Mouse (Mus musculus): Measurements from ENCODE around the gene Nsmce1.
"Not testable (repeated sequence)": the region's sequence is repeated elsewhere in the genome, so short reads cannot be mapped to it uniquely, and the experiment has no call there.

Nsmce1 gene

GRCm38 (mm10) chr7:125470901-125471300, 20.5 kb downstream of the Nsmce1 start:
- POLR2A ChIA-PET, result interaction anchor here in 2 of 4 experiments (1.3 to 3.0 kb wide), 7 partner anchors 10 to 110 kb away, joined by 3 to 17 read pairs (median 11); partner anchors contain the start of genes Nsmce1 (in 2 of the 2) and Kdm8 (in 1 of the 2)
- CTCF ChIA-PET, result interaction anchor here in 3 of 4 experiments (0.6 to 3.7 kb wide), 20 partner anchors 9 to 1195 kb away, joined by 3 to 25 read pairs (median 4); partner anchors contain the start of genes Il4ra (in 1 of the 3) and Nsmce1 (in 1 of the 3)

- ChIA-PET CTCF (interaction anchor here (0.5 to 3.7 kb wide), 55 partner anchors 8 to 1086 kb away, joined by 3 to 25 read pairs (median 4); partner anchors contain the start of genes Nsmce1 (in 3 of the 4), Kdm8 (in 2 of the 4) and Il4ra (in 1 of the 4)), POLR2A (interaction anchor here in 3 of 4 experiments (0.6 to 1.4 kb wide), 10 partner anchors 9 to 172 kb away, joined by 3 to 13 read pairs (median 3); partner anchors contain the start of genes Nsmce1 (in 3 of the 3) and Il4ra (in 1 of the 3))
These were observed 21.5 kb downstream of the Nsmce1 start for GRCm38 (mm10) chr7:125469937-125470336.

DNA sequence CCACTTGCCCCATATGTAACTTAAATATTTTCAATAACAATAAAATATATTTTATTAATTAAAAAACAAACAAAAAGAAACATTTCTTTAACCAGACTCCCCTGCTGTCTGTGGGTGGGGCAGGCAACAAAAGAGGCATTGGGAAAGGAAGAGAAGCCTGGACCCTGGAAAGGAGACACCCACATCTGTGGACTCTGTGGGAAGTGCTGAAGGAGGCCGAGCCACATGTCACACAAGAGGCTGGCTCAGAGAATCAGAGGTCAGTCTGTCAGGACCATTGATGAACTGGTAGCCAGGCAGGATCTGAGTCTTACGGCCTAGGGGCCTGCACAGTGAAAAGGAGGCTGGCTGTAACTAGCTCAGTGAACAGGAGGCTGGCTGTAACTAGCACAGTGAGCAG, 29.2 kb downstream of the Nsmce1 start:
- ChIA-PET POLR2A (interaction anchor here in 3 of 4 experiments (0.7 to 2.1 kb wide), 7 partner anchors 9 to 29 kb away, joined by 3 to 9 read pairs (median 5); partner anchors contain the start of genes Kdm8 (in 2 of the 3) and Nsmce1 (in 1 of the 3)), CTCF (interaction anchor here in 3 of 4 experiments (0.7 to 3.3 kb wide), 5 partner anchors 8 to 176 kb away, joined by 3 to 19 read pairs (median 3); no protein-coding TSS in a partner anchor)

GRCm38 (mm10) chr7:125453671-125454070, 37.7 kb downstream of the Nsmce1 start:
- CTCF ChIA-PET, result interaction anchor here in 1 of 4 experiments (1.4 kb wide), 1 partner anchor 16 kb away, joined by 5 read pairs; no protein-coding TSS in a partner anchor

DNA sequence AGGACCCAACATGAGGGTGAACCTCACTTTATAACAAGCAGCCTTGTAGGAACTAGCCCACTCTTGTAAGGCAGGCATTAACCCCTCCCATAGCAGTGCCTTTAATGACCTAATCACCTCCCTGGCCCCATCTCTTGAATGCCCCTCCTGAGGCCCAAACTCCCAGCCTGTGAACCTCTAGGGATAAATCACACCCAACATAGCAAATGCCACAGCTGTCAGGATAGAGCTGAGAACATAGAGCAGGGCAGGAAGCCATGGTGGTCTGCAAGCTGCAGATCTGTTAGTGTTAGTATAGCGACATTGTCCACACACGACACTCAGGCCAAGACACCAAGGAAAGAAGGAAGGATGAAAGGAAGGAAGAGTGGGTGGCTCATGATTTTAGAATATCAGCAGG, 40.3 kb downstream of the Nsmce1 start:
- CTCF ChIA-PET, result interaction anchor here in 1 of 4 experiments (1.7 kb wide), 1 partner anchor 31 kb away, joined by 4 read pairs; no protein-coding TSS in a partner anchor
- POLR2A ChIA-PET, result interaction anchor here in 1 of 4 experiments (0.7 to 1.5 kb wide), 2 partner anchors 10 to 16 kb away, joined by 3 read pairs; no protein-coding TSS in a partner anchor

More at GRCm38 (mm10) chr7:125453671-125454070, 37.7 kb downstream of the Nsmce1 start:
- POLR2A ChIA-PET, result interaction anchor here in 2 of 4 experiments (0.6 to 2.1 kb wide), 3 partner anchors 9 to 34 kb away, joined by 3 to 6 read pairs (median 3); partner anchors contain the start of gene Kdm8 (in 2 of the 2)

DNA sequence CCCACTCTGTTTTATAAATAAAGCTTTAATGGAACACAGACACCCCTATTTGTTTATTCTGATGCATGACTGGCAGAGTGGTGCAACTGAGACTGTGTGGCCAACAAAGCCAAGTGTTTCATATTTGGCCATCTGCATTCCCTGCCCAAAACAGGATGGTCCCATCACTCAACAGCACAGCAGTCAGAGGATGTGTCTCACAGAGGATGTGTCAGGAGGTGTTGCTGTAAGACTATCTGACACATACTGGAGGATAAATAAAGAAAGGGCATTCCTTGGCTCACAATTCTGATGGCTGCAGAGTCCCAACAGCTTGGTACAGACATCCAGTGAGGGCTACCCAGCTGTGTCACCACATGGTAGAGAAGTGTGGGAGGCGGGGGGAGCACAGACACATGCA, 40.7 kb downstream of the Nsmce1 start:
- ChIA-PET POLR2A (no interaction called here), CTCF (interaction anchor here in 1 of 4 experiments (1.7 kb wide), 1 partner anchor 31 kb away, joined by 4 read pairs; no protein-coding TSS in a partner anchor)

- CTCF ChIA-PET, result interaction anchor here in 2 of 4 experiments (0.6 to 1.4 kb wide), 9 partner anchors 12 to 304 kb away, joined by 3 to 10 read pairs (median 3); no protein-coding TSS in a partner anchor
- POLR2A ChIA-PET, result interaction anchor here (0.6 to 3.2 kb wide), 44 partner anchors 9 to 261 kb away, joined by 3 to 35 read pairs (median 4); partner anchors contain the start of genes Nsmce1 (in 3 of the 4) and Il4ra (in 1 of the 4)
These were observed 46.7 kb downstream of the Nsmce1 start, which contains the start of gene Kdm8 for GRCm38 (mm10) chr7:125444464-125445401. Kdm8 (plus strand) TSS chr7:125444676.

DNA sequence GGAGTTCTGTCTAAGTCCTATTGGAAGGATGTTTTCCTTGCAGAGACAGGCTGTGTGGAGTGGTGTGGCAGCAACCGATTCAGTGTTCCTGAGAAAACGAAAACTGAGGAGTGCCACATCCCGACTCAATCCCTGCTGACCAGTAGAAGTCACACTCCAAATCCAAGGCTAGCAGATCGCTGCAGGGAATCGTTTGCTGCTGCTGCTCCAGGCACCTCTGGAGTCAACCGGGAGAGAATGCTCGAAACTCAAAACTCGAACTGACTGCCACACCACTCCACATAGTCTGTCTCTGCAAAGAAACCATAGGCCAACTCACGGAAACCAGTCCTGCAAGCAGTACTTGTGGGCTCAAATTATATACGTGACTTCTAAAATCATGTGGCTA, 47.3 kb downstream of the Nsmce1 start:
- ChIA-PET CTCF (interaction anchor here in 2 of 4 experiments (0.6 to 1.4 kb wide), 7 partner anchors 18 to 305 kb away, joined by 3 to 10 read pairs (median 3); no protein-coding TSS in a partner anchor), POLR2A (interaction anchor here in 3 of 4 experiments (0.6 to 3.2 kb wide), 37 partner anchors 10 to 262 kb away, joined by 3 to 35 read pairs (median 5); partner anchors contain the start of genes Nsmce1 (in 2 of the 3) and Il4ra (in 1 of the 3))

GRCm38 (mm10) chr7:125442323-125442722, 49.1 kb downstream of the Nsmce1 start:
- ChIA-PET CTCF (interaction anchor here in 1 of 4 experiments (0.6 kb wide), 1 partner anchor 233 kb away, joined by 6 read pairs; no protein-coding TSS in a partner anchor), POLR2A (interaction anchor here in 3 of 4 experiments (0.6 to 3.2 kb wide), 4 partner anchors 8 to 21 kb away, joined by 3 to 14 read pairs (median 4); no protein-coding TSS in a partner anchor)

GRCm38 (mm10) chr7:125434666-125435290, 56.6 kb downstream of the Nsmce1 start:
- POLR2A ChIA-PET, result interaction anchor here in 2 of 4 experiments (0.9 to 2.9 kb wide), 4 partner anchors 9 to 16 kb away, joined by 3 to 14 read pairs (median 6); partner anchors contain the start of gene Kdm8 (in 1 of the 2)
- CTCF ChIA-PET, result interaction anchor here in 2 of 4 experiments (0.5 to 1.8 kb wide), 3 partner anchors 15 to 150 kb away, joined by 3 to 4 read pairs (median 4); no protein-coding TSS in a partner anchor

GRCm38 (mm10) chr7:125433874-125434273, 57.5 kb downstream of the Nsmce1 start:
- ChIA-PET CTCF (interaction anchor here in 3 of 4 experiments (1.0 to 1.8 kb wide), 3 partner anchors 14 to 36 kb away, joined by 3 to 4 read pairs (median 4); no protein-coding TSS in a partner anchor), POLR2A (interaction anchor here in 2 of 4 experiments (0.9 to 2.9 kb wide), 5 partner anchors 9 to 15 kb away, joined by 3 to 14 read pairs (median 5); partner anchors contain the start of gene Kdm8 (in 1 of the 2))

DNA sequence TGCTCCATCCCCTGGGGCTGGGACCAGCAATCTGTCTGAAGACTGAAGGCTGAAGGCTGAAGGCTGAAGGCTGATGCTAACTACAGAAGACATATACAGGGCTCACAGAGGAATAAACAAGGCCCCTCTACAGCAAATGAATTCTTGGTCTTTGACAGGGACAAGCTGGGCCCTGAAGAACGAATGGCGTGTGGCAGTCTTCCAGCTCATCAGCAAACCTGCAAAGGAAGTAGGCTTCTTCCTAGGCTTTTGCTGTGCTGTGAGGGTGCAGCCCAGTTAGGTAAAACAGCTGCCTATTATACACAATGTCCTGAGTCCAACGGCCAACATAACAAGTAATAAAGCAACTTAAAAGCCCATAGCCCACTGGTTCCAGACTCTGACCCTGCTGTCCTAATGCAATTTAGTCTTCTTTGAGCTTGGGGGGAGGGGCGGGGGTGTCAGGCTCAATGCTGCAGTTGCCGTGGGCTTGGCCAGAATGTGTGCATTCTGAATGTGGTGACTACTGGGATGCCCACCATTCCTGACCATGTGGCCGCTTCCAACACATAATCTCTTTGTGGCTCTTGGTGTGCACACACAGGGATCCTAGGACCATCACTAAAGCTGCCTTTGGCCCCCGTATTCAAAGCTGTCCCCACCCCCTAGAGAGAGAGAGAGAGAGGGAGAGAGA, 61.1 kb downstream of the Nsmce1 start:
- POLR2A ChIA-PET, result interaction anchor here in 2 of 4 experiments (0.7 to 1.6 kb wide), 2 partner anchors 9 to 21 kb away, joined by 4 to 5 read pairs; no protein-coding TSS in a partner anchor
- CTCF ChIA-PET, result interaction anchor here in 2 of 4 experiments (0.8 to 1.2 kb wide), 2 partner anchors 25 to 40 kb away, joined by 3 read pairs; no protein-coding TSS in a partner anchor

DNA sequence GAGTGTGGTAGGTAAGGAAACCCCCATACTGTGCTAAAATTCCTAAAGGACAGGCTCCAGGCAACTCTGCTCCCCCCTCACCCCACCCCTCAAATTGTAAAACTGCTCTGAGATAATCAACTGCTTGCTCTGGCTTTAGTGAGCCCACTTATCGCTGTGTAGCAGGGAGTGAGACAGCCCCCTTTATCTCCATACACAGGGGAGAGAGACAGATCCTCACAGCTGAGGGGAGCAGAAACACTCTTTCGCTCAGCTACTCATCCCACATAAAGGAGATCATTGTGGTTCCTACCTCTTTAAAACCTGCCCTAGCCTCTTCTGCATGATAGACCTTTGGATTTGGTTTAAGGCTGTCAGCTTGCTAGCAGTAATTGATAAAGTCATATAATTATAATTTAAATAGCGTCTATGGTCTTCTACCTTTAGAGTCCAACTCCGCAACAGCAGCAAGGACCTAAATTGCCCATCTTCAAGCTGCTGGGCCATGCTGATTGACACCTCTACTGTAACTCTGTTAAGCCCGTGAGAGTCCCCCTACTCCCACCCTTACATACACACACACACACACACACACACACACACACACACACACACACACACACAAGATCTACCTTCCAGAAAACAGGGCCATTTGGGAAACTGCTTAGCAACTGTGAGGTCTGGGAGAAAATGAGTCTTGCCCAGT, 62.4 kb downstream of the Nsmce1 start:
- POLR2A ChIA-PET, result interaction anchor here in 2 of 4 experiments (1.5 to 2.7 kb wide), 4 partner anchors 10 to 62 kb away, joined by 3 to 16 read pairs (median 6); partner anchors contain the start of genes Kdm8 (in 2 of the 2) and Nsmce1 (in 1 of the 2)
- CTCF ChIA-PET, result not testable (repeated sequence)

DNA sequence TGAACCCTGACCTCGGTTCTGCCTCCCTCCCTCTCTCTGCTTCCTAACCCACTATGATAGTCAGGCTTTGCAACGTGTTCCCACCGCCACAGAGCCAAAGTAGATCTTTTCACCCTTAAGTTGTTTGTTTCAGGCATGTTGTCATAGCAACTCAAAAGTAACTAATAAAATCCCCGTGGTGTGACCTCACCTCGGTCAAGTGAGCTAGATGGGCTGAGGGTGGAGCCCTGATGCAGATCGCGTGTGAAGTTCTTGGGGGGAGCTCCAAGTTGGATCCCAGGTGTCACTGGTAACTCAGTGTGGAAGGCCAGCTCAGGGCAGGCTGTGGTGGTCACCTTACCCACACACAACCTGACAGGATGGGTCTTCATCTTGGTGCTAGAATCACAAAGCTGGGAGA, 63.0 kb downstream of the Nsmce1 start:
- ChIA-PET POLR2A (interaction anchor here in 2 of 4 experiments (1.1 to 2.7 kb wide), 5 partner anchors 9 to 63 kb away, joined by 3 to 16 read pairs (median 4); partner anchors contain the start of genes Kdm8 (in 2 of the 2) and Nsmce1 (in 1 of the 2)), CTCF (interaction anchor here in 1 of 4 experiments (1.0 to 1.1 kb wide), 2 partner anchors 35 to 41 kb away, joined by 3 to 4 read pairs; no protein-coding TSS in a partner anchor)

- ChIA-PET CTCF (interaction anchor here in 1 of 4 experiments (1.0 to 1.1 kb wide), 2 partner anchors 34 to 42 kb away, joined by 3 to 4 read pairs; no protein-coding TSS in a partner anchor), POLR2A (interaction anchor here in 2 of 4 experiments (1.1 to 2.7 kb wide), 7 partner anchors 8 to 67 kb away, joined by 3 to 16 read pairs (median 3); partner anchors contain the start of genes Kdm8 (in 2 of the 2) and Nsmce1 (in 1 of the 2))
These were observed 63.8 kb downstream of the Nsmce1 start for GRCm38 (mm10) chr7:125427492-125428090.

Data from embryonic stem cell, embryonic (primary cell).